In genomic region chr9:92282563-92283171, GRCm38 (mm10) we compare ENCODE assay signal across 22 mouse cellular contexts. TPM values are rescaled to one million over a fixed set of nuclear protein-coding genes. Genes with fewer than 3 reads are reported as not detected.
A peak's percentile ranks its signal among the peaks of the same experiment; 100 is the strongest.
DNase-seq lines count a peak whose midpoint lies in the region; ATAC-seq lines count a peak whose summit lies in the region.
"Had no signal": no experiment of that assay in that cellular context is flagged by ENCODE, and none has a peak within 500 bp of the region (broad histone marks: within the 10 kb centered on the region; RNA-seq: fewer than 3 reads in every experiment).

No protein-coding gene starts in this region.

- no peaks in the 10 kb centered on the region for H3K36me3 ChIP-seq in embryonic facial prominence, embryonic 11.5 days (replicated peaks; ENCODE audit: control insufficient read depth, insufficient read depth, low read depth, low read length)
- H3K36me3 ChIP-seq in embryonic facial prominence, embryonic 10.5 days (replicated peaks) = no peaks in the 10 kb centered on the region
- no peaks in the 10 kb centered on the region for H3K36me3 ChIP-seq in neural tube, embryonic 13.5 days
- H3K36me3 ChIP-seq: G1E; limb, embryonic 10.5 days had no signal

- no peak overlapping the region for H3K4me3 ChIP-seq in embryonic facial prominence, embryonic 11.5 days (ENCODE audit: low read depth, low read length)
- no peak overlapping the region for H3K4me3 ChIP-seq in embryonic facial prominence, embryonic 10.5 days
- no peak overlapping the region for H3K4me3 ChIP-seq in neural tube, embryonic 13.5 days
- H3K4me3 ChIP-seq: limb, embryonic 10.5 days had no signal

- ATAC-seq in embryonic facial prominence, embryonic 11.5 days (replicated peaks; ENCODE audit: insufficient number of reproducible peaks, low FRiP score, low TSS enrichment, low read depth) = no peak
- peak; percentile 92 for ATAC-seq in neural tube, embryonic 13.5 days (ENCODE audit: low read depth)
- ATAC-seq: intestine, embryonic 16.5 days had no signal

- no peaks in the 10 kb centered on the region for H3K4me1 ChIP-seq in embryonic facial prominence, embryonic 11.5 days (ENCODE audit: control insufficient read depth, insufficient read depth, low read length)
- peaks cover 7% of the 10 kb centered on the region for H3K4me1 ChIP-seq in embryonic facial prominence, embryonic 10.5 days
- H3K4me1 ChIP-seq in neural tube, embryonic 13.5 days (replicated peaks) = no peaks in the 10 kb centered on the region; the same call in 1 of the 2 replicates

- H3K27ac ChIP-seq in embryonic facial prominence, embryonic 11.5 days (replicated peaks; ENCODE audit: low read depth, low read length) = no peak overlapping the region
- H3K27ac ChIP-seq in embryonic facial prominence, embryonic 10.5 days (replicated peaks) = no peak overlapping the region
- H3K27ac ChIP-seq in neural tube, embryonic 13.5 days (replicated peaks) = no peak overlapping the region
- H3K27ac ChIP-seq: limb, embryonic 10.5 days; liver, embryonic 14.5 days had no signal

- H3K27me3 ChIP-seq in embryonic facial prominence, embryonic 11.5 days (ENCODE audit: control insufficient read depth, insufficient read depth, low read length) = no peaks in the 10 kb centered on the region
- no peaks in the 10 kb centered on the region for H3K27me3 ChIP-seq in embryonic facial prominence, embryonic 10.5 days (replicated peaks; ENCODE audit: low read depth, poor library complexity, severe bottlenecking)
- H3K27me3 ChIP-seq in neural tube, embryonic 13.5 days = no peaks in the 10 kb centered on the region

- WGBS in embryonic facial prominence, embryonic 11.5 days = 22% methylated on average over 7 of the region's 7 CpGs
- 27% methylated on average over 7 of the region's 7 CpGs for WGBS in embryonic facial prominence, embryonic 10.5 days
- WGBS in neural tube, embryonic 13.5 days = 33% methylated on average over 7 of the region's 7 CpGs

- no peak overlapping the region for H3K4me2 ChIP-seq in embryonic facial prominence, embryonic 11.5 days (ENCODE audit: low read depth, low read length)
- H3K4me2 ChIP-seq in neural tube, embryonic 13.5 days = no peak overlapping the region

- DNase-seq in embryonic facial prominence, embryonic 11.5 days (ENCODE audit: low spot score) = peak; percentile 37
- no peak for DNase-seq in embryonic facial prominence, embryonic 10.5 days (ENCODE audit: low spot score)
- peak; percentile 43 for DNase-seq in NIH3T3 (ENCODE audit: low read depth)
- peak; percentile 5 for DNase-seq in hindlimb bud, embryonic 11.5 days (ENCODE audit: extremely low spot score, low read depth, low spot score)
- no peak for DNase-seq in thymus, postnatal 4 days
- no peak for DNase-seq in ovary, postnatal 14 days (ENCODE audit: low spot score)
- no peak for DNase-seq in lung, postnatal 10 days
- DNase-seq: adrenal gland, postnatal 36 days; B cell, adult 2 months; cerebellum, postnatal 36 days; heart, adult 11 months; kidney, postnatal 25 days; lung, postnatal 36 days; thymus, postnatal 14 days had no signal

- H3K9ac ChIP-seq in embryonic facial prominence, embryonic 11.5 days (replicated peaks; ENCODE audit: low read length) = no peak overlapping the region
- H3K9ac ChIP-seq in neural tube, embryonic 13.5 days = no peak overlapping the region
- H3K9ac ChIP-seq: liver, embryonic 14.5 days had no signal

- no peaks in the 10 kb centered on the region for H3K9me3 ChIP-seq in embryonic facial prominence, embryonic 11.5 days (replicated peaks; ENCODE audit: control insufficient read depth, low read length)
- no peaks in the 10 kb centered on the region for H3K9me3 ChIP-seq in embryonic facial prominence, embryonic 10.5 days
- no peaks in the 10 kb centered on the region for H3K9me3 ChIP-seq in neural tube, embryonic 13.5 days
- H3K9me3 ChIP-seq: G1E; limb, embryonic 10.5 days had no signal

RNA-seq across cellular contexts. Expression of gene Plscr2, which starts 7.3 kb away (rescaled TPM):
- polyA plus RNA-seq in embryonic facial prominence, embryonic 11.5 days (2014; fragmentation: Nextera tagmentation; extraction: Ambion mirVana) = 0.35 and 0.66 TPM in 2 replicates
- 0.15 and 0.45 TPM in 2 replicates for polyA plus RNA-seq in embryonic facial prominence, embryonic 10.5 days (2016; fragmentation: Nextera tagmentation; extraction: Ambion mirVana)
- 1.1 and 1.3 TPM in 2 replicates for polyA plus RNA-seq in neural tube, embryonic 13.5 days (2015; fragmentation: Nextera tagmentation; extraction: Ambion mirVana)
- polyA plus RNA-seq: limb, embryonic 10.5 days had no signal

RNA-seq across cellular contexts. Expression of gene 1700057G04Rik, which starts 26.5 kb away (rescaled TPM):
- not detected in 2 replicates for polyA plus RNA-seq in embryonic facial prominence, embryonic 11.5 days (2014; fragmentation: Nextera tagmentation; extraction: Ambion mirVana)
- not detected in 2 replicates for polyA plus RNA-seq in embryonic facial prominence, embryonic 10.5 days (2016; fragmentation: Nextera tagmentation; extraction: Ambion mirVana)
- polyA plus RNA-seq in neural tube, embryonic 13.5 days (2015; fragmentation: Nextera tagmentation; extraction: Ambion mirVana) = not detected in 2 replicates
- polyA plus RNA-seq: G1E; heart, postnatal 0 days; intestine, embryonic 16.5 days; limb, embryonic 10.5 days; liver, embryonic 14.5 days; small intestine, adult 2 months; stomach, embryonic 16.5 days had no signal

RNA-seq across cellular contexts. Expression of gene Plscr1, which starts 33.1 kb away (rescaled TPM):
- 37.1 and 42.4 TPM in 2 replicates for polyA plus RNA-seq in embryonic facial prominence, embryonic 11.5 days (2014; fragmentation: Nextera tagmentation; extraction: Ambion mirVana)
- polyA plus RNA-seq in embryonic facial prominence, embryonic 10.5 days (2016; fragmentation: Nextera tagmentation; extraction: Ambion mirVana) = 30.0 and 31.7 TPM in 2 replicates
- polyA plus RNA-seq in neural tube, embryonic 13.5 days (2015; fragmentation: Nextera tagmentation; extraction: Ambion mirVana) = 10.6 and 10.9 TPM in 2 replicates

Comparison
In these comparisons a context has a peak if more than half of its experiments do, and no peak if none do; other contexts are left out.
1. DNase-seq: peak in embryonic facial prominence, embryonic 11.5 days (single experiment), NIH3T3 (single experiment) and hindlimb bud, embryonic 11.5 days (single experiment); none in embryonic facial prominence, embryonic 10.5 days (single experiment), thymus, postnatal 4 days (single experiment), ovary, postnatal 14 days (single experiment) and lung, postnatal 10 days (single experiment).